Mouse (Mus musculus) hindbrain, embryonic 11.5 days (tissue): ENCODE results near the gene Nkx2-5. TPM values are rescaled to one million over a fixed set of nuclear protein-coding genes. Genes with fewer than 3 reads are reported as not detected.

Source experiments
- ATAC-seq: fragments of 200-750 bp; cut with Nextera tagmentation; 2 replicates; pipeline ENCODE4 v1.8.0; 2017; ENCODE audit warnings: mild to moderate bottlenecking, moderate TSS enrichment, moderate library complexity; ENCODE audit not compliant: low FRiP score
- DNase-seq: peaks from one replicate; pipeline ENCODE4 v3.0.0-alpha.2; 2015; ENCODE audit warnings: low spot score
- H3K27ac ChIP-seq: fragments of 300-500 bp; sonication (generic); 2 replicates; pipeline ENCODE4 v1.5.1; 2014; ENCODE audit warnings: mild to moderate bottlenecking, low read depth, low read length
- H3K27me3 ChIP-seq: fragments of 300-500 bp; sonication (generic); 2 replicates; pipeline ENCODE4 v1.6.1; 2014; ENCODE audit warnings: mild to moderate bottlenecking, low read length, moderate library complexity, mixed read lengths; ENCODE audit not compliant: control insufficient read depth, insufficient read depth
- H3K36me3 ChIP-seq: fragments of 300-500 bp; sonication (generic); 2 replicates; pipeline ENCODE4 v1.6.1; 2014; ENCODE audit warnings: mild to moderate bottlenecking, low read length, moderate library complexity, mixed read lengths; ENCODE audit not compliant: control insufficient read depth, insufficient read depth
- H3K4me1 ChIP-seq: fragments of 300-500 bp; sonication (generic); replicated peaks from 2 replicates; pipeline ENCODE4 v1.6.1; 2014; ENCODE audit warnings: low read length, mixed read lengths; ENCODE audit not compliant: control insufficient read depth, insufficient read depth
- H3K4me2 ChIP-seq: fragments of 300-500 bp; sonication (generic); replicated peaks from 2 replicates; pipeline ENCODE4 v1.6.1; 2014; ENCODE audit warnings: mild to moderate bottlenecking, low read depth, low read length
- H3K4me3 ChIP-seq: fragments of 300-500 bp; sonication (generic); 2 replicates; pipeline ENCODE4 v1.5.1; 2014; ENCODE audit warnings: low read depth, low read length
- H3K9ac ChIP-seq: fragments of 300-500 bp; sonication (generic); 2 replicates; pipeline ENCODE4 v1.6.1; 2014; ENCODE audit warnings: low read depth, low read length
- H3K9me3 ChIP-seq: fragments of 300-500 bp; sonication (generic); 2 replicates; pipeline ENCODE4 v1.6.1; 2016; ENCODE audit warnings: low read length; ENCODE audit not compliant: control insufficient read depth
- WGBS: fragments of 180-500 bp; shearing (Covaris S2); extraction: QIAGEN DNeasy Blood & Tissue Kit; methylation state at CpG from one replicate; pipeline ENCODE4 v1.1.7; 2014; 5-methylcytosine and 5-hydroxymethylcytosine counted together
- polyA plus RNA-seq: library from polyadenylated mRNA; unstranded; fragments of >200 nt; fragmentation: Nextera tagmentation; extraction: Ambion mirVana; gene quantifications from 2 replicates; pipeline ENCODE4 v1.2.1, GENCODE M21; 2014

The Nkx2-5 gene
- polyA plus RNA-seq, 1 experiment from 2014 or later: not detected

GRCm38 (mm10) chr17:26841981-26842380, 2.8 kb downstream of the Nkx2-5 start:
- Histone ChIP-seq H3K36me3 (no peaks in the 10 kb centered on the region), H3K27ac (no peak overlapping the region), H3K4me2 (no peak overlapping the region), H3K27me3 (peaks cover 92% of the 10 kb centered on the region), H3K4me1 (no peaks in the 10 kb centered on the region; the same call in 1 of the 2 replicates), H3K9ac (no peak overlapping the region), H3K4me3 (no peak overlapping the region), H3K9me3 (no peaks in the 10 kb centered on the region)
- DNase-seq (peak; percentile 31), ATAC-seq (no peak)
- 2% methylated on average over 5 of the region's 5 CpGs for WGBS

- H3K4me3 ChIP-seq: no peak overlapping the region
- DNase-seq (peak; percentile 45), ATAC-seq (no peak)
- H3K4me1 ChIP-seq: no peaks in the 10 kb centered on the region; the same call in 1 of the 2 replicates
- no peaks in the 10 kb centered on the region for H3K36me3 ChIP-seq
- H3K27ac ChIP-seq: no peak overlapping the region
- H3K4me2 ChIP-seq: 0 out of 2 replicates have a peak overlapping the region, but pooled peaks have one; percentile 1
- no peaks in the 10 kb centered on the region for H3K9me3 ChIP-seq
- H3K27me3 ChIP-seq: peaks cover 96% of the 10 kb centered on the region
- no peak overlapping the region for H3K9ac ChIP-seq
- WGBS: 1% methylated on average over 44 of the region's 48 CpGs
These were observed 3.7 kb downstream of the Nkx2-5 start for GRCm38 (mm10) chr17:26840922-26841731.

GRCm38 (mm10) chr17:26840439-26840780, 4.4 kb downstream of the Nkx2-5 start:
- no peak overlapping the region for H3K4me2 ChIP-seq
- H3K27ac ChIP-seq: no peak overlapping the region
- DNase-seq (no peak), ATAC-seq (no peak)
- no peak overlapping the region for H3K9ac ChIP-seq
- peaks cover 98% of the 10 kb centered on the region for H3K27me3 ChIP-seq
- H3K4me1 ChIP-seq: no peaks in the 10 kb centered on the region; the same call in 1 of the 2 replicates
- no peaks in the 10 kb centered on the region for H3K36me3 ChIP-seq
- H3K4me3 ChIP-seq: no peak overlapping the region
- H3K9me3 ChIP-seq: no peaks in the 10 kb centered on the region
- 2% methylated on average over 9 of the region's 9 CpGs for WGBS

- peak; percentile 56 for DNase-seq
These were observed 4.9 kb downstream of the Nkx2-5 start for GRCm38 (mm10) chr17:26839718-26840438.

GRCm38 (mm10) chr17:26838911-26839717, 5.7 kb downstream of the Nkx2-5 start:
- H3K4me3 ChIP-seq: no peak overlapping the region
- peak; percentile 66 for DNase-seq
- no peak overlapping the region for H3K4me2 ChIP-seq
- H3K9me3 ChIP-seq: no peaks in the 10 kb centered on the region
- H3K27ac ChIP-seq: no peak overlapping the region
- ATAC-seq: no peak
- peaks cover 98% of the 10 kb centered on the region for H3K27me3 ChIP-seq
- H3K9ac ChIP-seq: no peak overlapping the region
- no peaks in the 10 kb centered on the region for H3K36me3 ChIP-seq
- WGBS: under 1% methylated on average over 87 of the region's 87 CpGs
- H3K4me1 ChIP-seq: no peaks in the 10 kb centered on the region

More at GRCm38 (mm10) chr17:26839718-26840438, 4.9 kb downstream of the Nkx2-5 start:
- under 1% methylated on average over 26 of the region's 26 CpGs for WGBS
- no peak overlapping the region for H3K9ac ChIP-seq
- H3K27ac ChIP-seq: no peak overlapping the region
- peaks cover 98% of the 10 kb centered on the region for H3K27me3 ChIP-seq
- H3K4me3 ChIP-seq: no peak overlapping the region
- H3K36me3 ChIP-seq: no peaks in the 10 kb centered on the region
- no peak overlapping the region for H3K4me2 ChIP-seq
- no peak for ATAC-seq
- H3K9me3 ChIP-seq: no peaks in the 10 kb centered on the region
- H3K4me1 ChIP-seq: no peaks in the 10 kb centered on the region; the same call in 1 of the 2 replicates

GRCm38 (mm10) chr17:26838191-26838910, 6.5 kb downstream of the Nkx2-5 start:
- under 1% methylated on average over 36 of the region's 37 CpGs for WGBS
- no peaks in the 10 kb centered on the region for H3K4me1 ChIP-seq
- no peak overlapping the region for H3K4me3 ChIP-seq
- H3K27ac ChIP-seq: no peak overlapping the region
- no peak overlapping the region for H3K4me2 ChIP-seq
- H3K9ac ChIP-seq: no peak overlapping the region
- H3K27me3 ChIP-seq: peaks cover 94% of the 10 kb centered on the region
- ATAC-seq (no peak), DNase-seq (peak; percentile 55)
- no peaks in the 10 kb centered on the region for H3K36me3 ChIP-seq
- H3K9me3 ChIP-seq: no peaks in the 10 kb centered on the region

GRCm38 (mm10) chr17:26837546-26837985, 7.2 kb downstream of the Nkx2-5 start:
- no peaks in the 10 kb centered on the region for H3K9me3 ChIP-seq
- no peak for ATAC-seq
- peak; percentile 48 for DNase-seq
- H3K4me2 ChIP-seq: no peak overlapping the region
- H3K27ac ChIP-seq: no peak overlapping the region
- no peak overlapping the region for H3K9ac ChIP-seq
- H3K4me1 ChIP-seq: no peaks in the 10 kb centered on the region
- no peak overlapping the region for H3K4me3 ChIP-seq
- 3% methylated on average over 7 of the region's 7 CpGs for WGBS
- peaks cover 87% of the 10 kb centered on the region for H3K27me3 ChIP-seq
- H3K36me3 ChIP-seq: no peaks in the 10 kb centered on the region
